Mouse (Mus musculus): ENCODE data around the gene Rassf5.

DNA sequence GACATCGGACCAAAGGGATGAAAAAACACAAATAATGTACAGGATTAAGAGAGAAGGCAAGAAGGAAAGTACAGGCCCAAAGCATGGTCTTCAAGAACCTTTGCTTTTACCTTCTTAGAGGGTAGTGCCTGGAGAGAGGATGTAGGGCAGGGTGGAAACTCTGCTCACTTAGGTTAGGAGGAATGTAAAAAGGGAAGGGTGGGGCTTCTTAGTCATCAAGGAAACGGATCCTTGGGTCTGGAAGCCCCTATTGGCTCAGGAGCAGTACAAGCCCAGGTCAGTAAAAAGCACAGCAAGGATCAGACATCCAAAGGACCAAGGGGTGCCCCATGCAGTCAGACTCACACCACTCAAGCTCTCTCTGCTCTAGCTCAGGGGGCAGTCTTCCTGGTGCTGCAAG is 42.2 kb upstream of the Rassf5 start:
- TF ChIP-seq CTCF (IDR thresholded peaks at IDR 0.05; ENCODE audit: borderline replicate concordance, insufficient read depth, low read depth, low read length) = no peak
- TF ChIP-seq POLR2A (IDR thresholded peaks at IDR 0.05; ENCODE audit: borderline replicate concordance, insufficient read depth, low read length) = no peak

All from cerebellum, adult 2 months (tissue).